Mouse (Mus musculus) liver (tissue): ENCODE data around the gene Asl.

Source experiments
- DNase-seq: peaks from one replicate; pipeline ENCODE4 v3.0.0-alpha.2; 2020; ENCODE audit warnings: mixed read lengths

The Asl gene

GRCm38 (mm10) chr5:130029142-130029897 is at the start of gene Asl, which contains the start of gene Crcp:
Gene Asl (minus strand): TSS chr5:130029247.
Gene Crcp (plus strand): TSS chr5:130029290.
- peak; percentile 90 for DNase-seq

GRCm38 (mm10) chr5:130078834-130079156 is 49.7 kb upstream of the Asl start:
- DNase-seq, result no peak

DNA sequence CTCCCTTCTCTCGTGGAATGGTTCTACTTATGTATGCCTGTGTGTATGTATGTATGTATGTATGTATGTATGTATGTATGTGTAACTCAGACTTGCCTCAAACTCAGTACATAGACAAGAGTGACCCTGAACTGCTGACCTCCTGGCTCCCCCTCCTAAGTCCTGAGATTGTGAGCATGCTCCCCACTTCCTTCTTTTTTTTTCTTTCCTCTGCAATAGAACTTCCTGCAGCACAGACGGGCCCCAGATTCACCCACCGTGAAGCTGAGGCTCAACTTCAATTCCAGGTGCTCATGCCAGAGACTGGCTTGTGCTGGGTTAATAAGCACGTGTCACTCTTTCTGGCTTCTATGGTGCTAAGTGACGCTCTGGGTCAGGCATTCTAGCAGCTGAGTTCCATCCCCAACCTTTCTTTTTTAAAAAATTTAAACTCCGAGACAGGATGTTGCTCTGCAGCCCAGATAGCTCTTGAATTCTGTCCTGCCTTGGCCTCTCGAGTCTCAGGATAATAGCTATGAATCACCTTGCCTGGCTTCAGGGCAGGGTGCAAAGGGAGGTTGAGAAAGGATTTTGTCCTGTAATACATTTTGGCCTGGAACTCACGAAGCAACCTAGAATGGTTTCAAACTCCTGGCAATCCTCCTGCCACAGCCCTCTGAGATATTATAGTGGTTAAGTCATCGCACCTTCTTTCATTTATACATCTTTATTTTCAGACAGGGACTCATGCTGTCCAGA is 49.2 kb upstream of the Asl start:
- DNase-seq, result no peak

DNA sequence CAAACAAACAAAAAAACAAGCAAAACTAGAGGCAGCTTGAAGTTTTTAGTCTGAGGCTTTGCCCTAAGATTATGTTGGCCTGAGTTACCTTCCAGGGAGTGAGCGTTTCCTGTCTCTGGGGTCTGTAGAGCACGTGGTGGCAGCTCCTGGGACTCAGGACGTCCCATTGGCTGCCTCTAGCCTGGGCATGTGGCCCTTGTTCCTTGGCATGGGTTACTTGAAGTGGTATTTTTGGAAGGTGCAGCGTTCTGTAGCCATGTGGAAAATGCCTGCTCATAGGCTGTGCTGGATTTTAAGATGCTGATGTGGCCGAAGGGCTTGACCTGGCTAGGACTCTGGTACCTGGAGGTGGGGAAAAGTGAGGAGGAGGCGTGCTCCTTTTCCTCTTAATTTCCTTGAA is 47.3 kb upstream of the Asl start:
- no peak for DNase-seq

- DNase-seq, result peak; percentile 40
Observed at GRCm38 (mm10) chr5:130074491-130074890, 45.4 kb upstream of the Asl start.

- DNase-seq, result no peak
Observed at GRCm38 (mm10) chr5:130073026-130073425, 44.0 kb upstream of the Asl start, which contains the start of gene Tpst1. Gene Tpst1 (plus strand): TSS chr5:130073326.

DNA sequence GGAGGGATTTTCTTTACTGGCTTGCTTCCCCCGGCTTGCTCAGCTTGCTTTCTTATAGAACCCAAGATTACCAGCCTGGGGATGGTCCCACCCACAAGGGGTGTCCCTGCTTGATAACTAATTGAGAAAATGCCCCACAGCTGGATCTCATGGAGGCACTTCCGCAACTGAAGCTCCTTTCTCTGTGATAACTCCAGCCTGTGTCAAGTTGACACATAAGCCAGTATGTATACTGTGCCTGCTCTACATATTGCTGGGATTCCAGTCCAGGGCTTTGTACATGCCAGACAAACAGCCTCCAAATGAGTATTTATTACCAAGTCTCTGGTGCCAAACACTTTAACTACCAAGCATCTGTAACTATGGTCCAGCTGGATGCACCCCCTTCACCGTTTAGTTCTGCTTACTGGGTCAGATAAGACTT is 38.8 kb upstream of the Asl start:
- DNase-seq, result peak; percentile 47

DNA sequence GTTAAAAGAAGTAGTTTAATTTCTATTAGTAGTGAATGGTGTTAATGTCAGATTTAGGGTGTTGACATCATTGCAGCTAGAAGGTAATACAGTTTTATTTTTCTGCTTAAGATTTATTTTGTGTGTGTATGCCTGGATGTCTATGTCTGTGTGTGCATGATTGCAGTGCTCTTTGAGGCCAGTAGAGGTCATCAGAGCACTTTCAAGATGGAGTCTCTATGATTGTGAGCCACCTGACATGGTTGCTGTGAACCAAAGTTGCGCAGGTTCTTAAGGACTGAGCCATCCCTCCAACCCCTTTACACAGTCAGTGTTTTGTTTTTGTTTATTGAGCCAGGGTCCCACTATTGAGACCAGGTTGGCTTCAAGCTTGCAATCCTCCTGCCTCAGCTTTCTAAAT is 36.5 kb upstream of the Asl start:
- DNase-seq, result no peak

DNA sequence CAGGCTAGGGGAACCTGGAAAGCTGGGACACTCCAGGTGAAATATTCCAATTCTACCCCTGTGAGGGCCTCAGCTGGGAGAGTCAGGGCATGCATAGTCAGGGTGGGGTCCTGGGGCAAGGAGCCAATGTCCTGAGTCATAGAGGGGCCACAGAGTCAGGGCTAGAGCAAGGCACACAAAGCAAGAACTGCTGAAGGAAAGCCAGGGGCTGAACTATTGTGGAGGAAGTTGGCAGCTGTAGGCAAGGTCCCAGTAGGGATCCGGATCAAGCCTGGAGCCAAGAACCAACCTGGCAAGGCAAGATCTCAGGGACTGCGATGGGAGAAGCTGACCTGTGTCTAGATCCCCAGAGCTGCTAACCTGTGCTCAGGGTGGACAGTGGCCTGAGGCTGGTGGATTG is 34.7 kb upstream of the Asl start:
- no peak for DNase-seq

- DNase-seq, result no peak
Observed at GRCm38 (mm10) chr5:130062096-130062495, 33.0 kb upstream of the Asl start.

- DNase-seq, result no peak
Observed at GRCm38 (mm10) chr5:130060329-130060665, 31.2 kb upstream of the Asl start.

GRCm38 (mm10) chr5:130059413-130060328 is 30.6 kb upstream of the Asl start:
- DNase-seq, result no peak

DNA sequence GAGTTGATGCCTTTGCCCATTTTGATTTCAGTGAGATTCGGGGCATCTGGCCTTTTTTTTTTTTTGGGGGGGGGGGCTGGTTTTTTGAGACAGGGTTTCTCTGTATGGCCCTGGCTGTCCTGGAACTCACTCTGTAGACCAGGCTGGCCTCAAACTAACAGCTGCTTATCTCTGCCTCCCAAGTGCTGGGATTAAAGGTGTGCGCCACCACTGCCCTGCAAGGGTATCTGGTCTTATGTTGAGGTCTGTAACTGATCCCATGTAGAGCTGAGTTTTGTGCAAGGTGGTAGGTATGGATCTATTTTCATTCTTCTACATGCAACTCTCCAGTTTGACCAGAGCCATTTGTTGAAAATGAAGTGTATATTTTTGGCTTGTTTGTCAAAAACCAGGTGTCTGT is 27.3 kb upstream of the Asl start:
- DNase-seq, result no peak

GRCm38 (mm10) chr5:130055688-130056087 is 26.6 kb upstream of the Asl start:
- DNase-seq, result no peak

DNA sequence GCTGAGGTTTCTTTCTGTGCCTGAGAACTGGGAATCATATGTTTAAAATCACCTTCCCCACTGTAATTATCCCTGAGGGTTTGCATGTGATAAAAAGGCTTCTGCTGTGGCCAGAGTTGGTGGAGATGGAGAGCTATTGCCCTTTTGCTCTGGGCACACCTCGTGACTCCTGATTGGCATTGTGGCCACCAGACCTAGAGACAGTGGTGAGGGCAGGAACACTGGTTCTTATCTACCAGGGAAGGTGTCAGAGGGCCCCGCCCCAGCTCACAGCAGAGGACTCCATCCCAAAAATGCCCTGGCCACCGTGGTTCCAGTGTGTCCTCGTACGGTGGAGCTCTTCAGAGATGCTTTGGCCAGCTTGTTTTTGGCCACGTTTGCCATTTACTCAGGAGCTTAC is 23.9 kb upstream of the Asl start:
- DNase-seq, result no peak

- DNase-seq, result no peak
Observed at GRCm38 (mm10) chr5:130052510-130052909, 23.5 kb upstream of the Asl start.

DNA sequence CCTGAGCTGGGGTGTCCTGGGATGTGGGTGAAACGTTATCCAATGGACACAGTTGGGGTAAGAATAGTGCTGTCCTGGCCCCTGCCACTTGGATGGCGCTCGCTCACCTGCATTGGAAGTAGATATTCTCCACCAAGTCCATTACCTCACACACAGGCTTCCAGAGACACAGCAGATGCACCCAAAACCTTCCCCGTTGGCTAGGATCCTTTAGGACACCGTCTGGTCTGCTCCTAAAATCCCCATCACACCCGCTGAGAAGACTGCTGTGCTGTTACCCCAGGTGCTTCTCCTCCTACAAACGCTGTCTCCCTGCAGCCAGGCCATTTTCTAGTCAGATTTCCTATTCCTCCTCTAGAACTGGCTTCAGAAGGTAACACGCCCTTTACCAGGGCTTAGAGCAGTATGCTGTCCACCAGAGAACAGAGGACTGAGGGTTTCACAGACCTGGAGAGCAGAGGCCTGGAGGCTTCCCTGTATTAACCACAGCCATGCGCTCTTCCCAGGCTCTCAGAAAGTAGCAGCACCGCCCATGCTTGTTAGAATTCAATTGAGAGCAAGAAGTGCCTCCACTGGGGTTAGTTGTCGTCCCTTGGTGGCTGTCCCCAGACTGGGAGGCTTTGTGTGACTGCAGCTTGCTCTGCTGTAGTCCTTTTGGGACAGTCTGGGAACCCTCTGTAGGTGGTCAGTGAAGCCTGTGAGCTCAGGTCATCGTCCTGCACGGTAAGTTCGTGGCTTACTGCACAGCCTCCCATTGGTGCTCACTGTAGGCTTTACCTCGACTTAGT is 22.2 kb upstream of the Asl start:
- no peak for DNase-seq

- no peak for DNase-seq
Observed at GRCm38 (mm10) chr5:130050416-130050815, 21.4 kb upstream of the Asl start.

GRCm38 (mm10) chr5:130048786-130049520 is 19.9 kb upstream of the Asl start:
- DNase-seq, result no peak

DNA sequence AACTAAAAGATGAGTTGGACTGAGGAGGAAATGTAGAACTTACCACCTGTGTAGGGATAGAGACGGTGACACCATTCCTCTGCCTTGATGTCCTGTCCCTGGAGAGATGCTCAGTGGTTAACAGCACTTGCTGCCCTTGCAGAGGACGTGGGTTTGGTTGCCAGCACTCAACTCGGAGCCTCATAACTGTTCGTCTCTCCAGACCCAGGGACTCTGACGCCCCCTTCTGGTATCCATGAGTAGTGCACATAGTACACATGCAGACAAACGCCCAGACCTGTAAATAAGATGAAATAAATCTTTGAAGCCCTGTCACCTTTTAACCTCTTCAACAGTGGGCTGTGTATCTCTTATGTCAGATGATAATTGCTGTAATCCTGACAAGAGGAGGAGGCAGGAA is 18.0 kb upstream of the Asl start:
- no peak for DNase-seq

- no peak for DNase-seq
Observed at GRCm38 (mm10) chr5:130046589-130046988, 17.5 kb upstream of the Asl start.

- no peak for DNase-seq
Observed at GRCm38 (mm10) chr5:130046100-130046499, 17.1 kb upstream of the Asl start.
